Mouse (Mus musculus): ENCODE measurements around the gene Dock4.

- TF ChIP-seq CTCF (IDR thresholded peaks at IDR 0.05; ENCODE audit: extremely low read depth, insufficient read depth, low read length) (no peak), POLR2A (IDR thresholded peaks at IDR 0.05; ENCODE audit: extremely low read depth, insufficient read depth, low read length) (no peak)
Measured at GRCm38 (mm10) chr12:40714288-40714687, 268.5 kb downstream of the Dock4 start.

Data from cortical plate, adult 2 months (tissue).